Mouse (Mus musculus) adrenal gland, postnatal 25 days (tissue): Measurements from ENCODE around the gene Atp2a3. TPM values are rescaled to one million over a fixed set of nuclear protein-coding genes. Genes with fewer than 3 reads are reported as not detected.

Source experiments
- DNase-seq: peaks from one replicate; pipeline ENCODE4 v3.0.0; 2021; ENCODE audit warnings: mixed read lengths
- microRNA-seq, 2 experiments: library from miRNA; unstranded; fragments of <30 nt; microRNA quantifications; one replicate each; pipeline ENCODE4 v1.2.0; 2021
- total RNA-seq: library from RNA; stranded (reverse); gene quantifications from 2 replicates; pipeline ENCODE4 v1.2.3, GENCODE M21; 2021

Atp2a3 gene
- total RNA-seq, 1 experiment from 2014 or later: 6.3 TPM

- DNase-seq: no peak
Observed at GRCm38 (mm10) chr11:73037691-73038090, 76.7 kb downstream of the Atp2a3 start.

GRCm38 (mm10) chr11:73039102-73039799 is 78.3 kb downstream of the Atp2a3 start:
- DNase-seq: peak; percentile 50

Small RNA genes lying within 50 kb of the gene (microRNA-seq; reads per million reads assigned to microRNA genes)
- 0 reads per million in 2 experiments for gene Gm44467

Other genes with a start within 250 kb of the Atp2a3 start
- 21.1 and 23.0 TPM in 2 replicates for gene Cyb5d2, start 165.0 kb upstream of the Atp2a3 start, total RNA-seq
- 37.4 and 44.1 TPM in 2 replicates for gene Zzef1, start 164.9 kb upstream of the Atp2a3 start, total RNA-seq
- 0.15 TPM in 1 of 2 replicates, not detected in the other for gene P2rx1, start 37.9 kb downstream of the Atp2a3 start, total RNA-seq
- 2.6 and 3.1 TPM in 2 replicates for gene Camkk1, start 57.8 kb downstream of the Atp2a3 start, total RNA-seq
- 10.8 and 15.1 TPM in 2 replicates for gene Ncbp3, start 86.6 kb downstream of the Atp2a3 start, total RNA-seq
- 0.30 and 0.33 TPM in 2 replicates for gene Itgae, start 129.4 kb downstream of the Atp2a3 start, total RNA-seq
- gene Haspin, start 177.1 kb downstream of the Atp2a3 start, total RNA-seq: 1.4 and 1.6 TPM in 2 replicates
- gene P2rx5, start 199.3 kb downstream of the Atp2a3 start, total RNA-seq: 5.8 and 7.8 TPM in 2 replicates
- 63.4 and 73.4 TPM in 2 replicates for gene Emc6, start 215.9 kb downstream of the Atp2a3 start, total RNA-seq
- gene Tax1bp3, start 215.9 kb downstream of the Atp2a3 start, total RNA-seq: 71.3 and 79.4 TPM in 2 replicates
- 17.4 and 20.6 TPM in 2 replicates for gene Ctns, start 237.9 kb downstream of the Atp2a3 start, total RNA-seq
- 9.9 and 13.8 TPM in 2 replicates for gene Shpk, start 238.3 kb downstream of the Atp2a3 start, total RNA-seq